Mouse (Mus musculus) bone marrow, adult 2 months (tissue): ENCODE data around the gene Rrp15.

Experiments
- CTCF ChIP-seq: fragments of 200-500 bp; IDR thresholded peaks from 2 replicates; pipeline ENCODE4 v1.5.1; 2011; ENCODE audit warnings: low read length, control low read depth; ENCODE audit not compliant: control insufficient read depth, insufficient read depth
- POLR2A ChIP-seq: fragments of 200-500 bp; IDR thresholded peaks from 2 replicates; pipeline ENCODE4 v1.6.1; 2011; ENCODE audit warnings: low read depth, mild to moderate bottlenecking, control low read depth, low read length, borderline replicate concordance; ENCODE audit not compliant: control insufficient read depth

DNA sequence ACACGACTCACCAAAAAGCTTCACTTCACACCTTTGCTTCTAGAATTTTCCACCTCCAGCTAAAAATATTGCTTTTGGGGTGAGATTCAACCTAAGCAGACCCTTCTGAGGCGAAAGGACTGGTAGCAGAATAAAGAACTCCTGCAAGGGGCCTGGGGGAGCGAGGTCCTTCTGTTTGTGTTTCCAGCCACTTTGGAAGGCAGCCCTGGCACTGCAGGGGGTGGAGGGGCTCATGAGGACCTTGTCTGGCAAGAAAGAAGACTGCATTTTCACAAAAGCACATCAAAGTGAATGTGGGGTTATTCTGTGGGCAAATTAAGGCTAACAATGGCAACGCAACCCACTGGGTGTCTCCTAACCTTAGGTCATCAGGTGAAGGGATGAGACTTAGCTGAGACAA, 76.0 kb downstream of the Rrp15 start:
- no peak for TF ChIP-seq CTCF
- TF ChIP-seq POLR2A = no peak
